ENCODE assay signal across 15 mouse cellular contexts in the genomic region with DNA sequence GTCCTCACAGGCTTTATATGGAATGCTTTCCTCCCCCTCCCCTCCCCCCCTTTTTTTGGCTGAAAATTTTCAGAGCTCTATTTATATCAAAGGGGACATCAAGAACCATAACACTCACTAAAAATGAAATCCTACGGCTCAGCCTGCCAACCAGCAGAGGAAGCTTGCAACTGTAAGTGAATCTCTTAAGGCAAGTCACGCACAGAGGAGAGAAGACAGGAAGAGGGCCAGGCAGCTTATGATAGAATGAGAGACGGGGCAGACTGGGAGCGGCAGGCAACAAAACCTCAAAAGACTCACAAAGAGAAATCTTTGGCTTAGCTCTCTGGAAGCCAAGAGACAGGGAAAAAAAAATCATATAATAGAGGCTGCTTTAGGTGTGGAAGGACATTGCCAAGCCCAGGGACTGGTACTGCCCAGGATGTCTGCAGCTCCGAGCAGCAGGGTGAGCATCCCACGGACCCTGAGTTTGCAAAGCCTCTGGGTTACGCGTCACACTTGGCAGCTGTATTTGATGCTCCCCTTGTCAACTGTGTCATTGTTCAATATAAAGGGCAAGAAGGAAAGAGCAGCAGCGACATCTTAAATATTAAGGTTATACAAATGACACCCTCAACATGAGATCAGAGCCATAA.
A peak's percentile ranks its signal among the peaks of the same experiment; 100 is the strongest.
DNase-seq lines count a peak whose midpoint lies in the region; ATAC-seq and TF ChIP-seq lines count a peak whose summit lies in the region.
"Had no signal": no experiment of that assay in that cellular context is flagged by ENCODE, and none has a peak within 500 bp of the region (broad histone marks: within the 10 kb centered on the region; RNA-seq: fewer than 3 reads in every experiment).

No protein-coding gene starts in this region.

- WGBS in lung, embryonic 15.5 days = 64% methylated on average over 9 of the region's 9 CpGs
- WGBS in midbrain, embryonic 15.5 days = 60% methylated on average over 9 of the region's 9 CpGs

- peak; percentile 96 for ATAC-seq in frontal cortex, adult (ENCODE audit: low TSS enrichment)
- peak; percentile 57; the same call in 1 of the 2 replicates for ATAC-seq in lung, embryonic 15.5 days (ENCODE audit: borderline replicate concordance, extremely low read depth, low FRiP score, low TSS enrichment)
- peak; percentile 85 for ATAC-seq in midbrain, embryonic 15.5 days (replicated peaks)

- H3K4me3 ChIP-seq in lung, embryonic 15.5 days = no peak overlapping the region
- H3K4me3 ChIP-seq in midbrain, embryonic 15.5 days = no peak overlapping the region
- H3K4me3 ChIP-seq: embryonic facial prominence, embryonic 12.5 days; heart, embryonic 13.5 days; myocyte had no signal

- H3K4me1 ChIP-seq in lung, embryonic 15.5 days = no peaks in the 10 kb centered on the region
- H3K4me1 ChIP-seq in midbrain, embryonic 15.5 days = peaks cover 12% of the 10 kb centered on the region; the same call in 1 of the 2 replicates
- H3K4me1 ChIP-seq: embryonic facial prominence, embryonic 12.5 days; heart, embryonic 13.5 days had no signal

- H3K27ac ChIP-seq in lung, embryonic 15.5 days = no peak overlapping the region
- peak overlapping the region; percentile 63 for H3K27ac ChIP-seq in midbrain, embryonic 15.5 days
- H3K27ac ChIP-seq: embryonic facial prominence, embryonic 12.5 days; heart, embryonic 13.5 days had no signal

- no peak for DNase-seq in frontal cortex, postnatal 25 days (ENCODE audit: low spot score in 2 of 2)
- no peak for DNase-seq in lung, adult 18-20 months
- peak; percentile 63 for DNase-seq in brain, embryonic 14.5 days (ENCODE audit: low read depth)
- DNase-seq in spleen, postnatal 14 days (ENCODE audit: low spot score in 2 of 2) = no peak
- DNase-seq in adrenal gland, postnatal 36 days = no peak
- DNase-seq: adrenal gland, adult 2 months; kidney, adult 8-10 months; thymus, adult 18-20 months had no signal

- H3K9me3 ChIP-seq in lung, embryonic 15.5 days = no peaks in the 10 kb centered on the region
- H3K9me3 ChIP-seq in midbrain, embryonic 15.5 days = no peaks in the 10 kb centered on the region
- H3K9me3 ChIP-seq: embryonic facial prominence, embryonic 12.5 days; heart, embryonic 13.5 days had no signal

- H3K36me3 ChIP-seq in lung, embryonic 15.5 days = no peaks in the 10 kb centered on the region
- no peaks in the 10 kb centered on the region for H3K36me3 ChIP-seq in midbrain, embryonic 15.5 days (replicated peaks)
- H3K36me3 ChIP-seq: embryonic facial prominence, embryonic 12.5 days; heart, embryonic 13.5 days had no signal

- no peak overlapping the region for H3K4me2 ChIP-seq in lung, embryonic 15.5 days
- H3K4me2 ChIP-seq in midbrain, embryonic 15.5 days = peak overlapping the region; percentile 23; the same call in 1 of the 2 replicates
- H3K4me2 ChIP-seq: embryonic facial prominence, embryonic 12.5 days; heart, embryonic 13.5 days; liver, embryonic 11.5 days had no signal

- no peaks in the 10 kb centered on the region for H3K27me3 ChIP-seq in lung, embryonic 15.5 days
- H3K27me3 ChIP-seq in midbrain, embryonic 15.5 days (replicated peaks) = no peaks in the 10 kb centered on the region
- H3K27me3 ChIP-seq: embryonic facial prominence, embryonic 12.5 days; heart, embryonic 13.5 days had no signal

- H3K9ac ChIP-seq in lung, embryonic 15.5 days = no peak overlapping the region
- H3K9ac ChIP-seq in midbrain, embryonic 15.5 days = no peak overlapping the region
- H3K9ac ChIP-seq: embryonic facial prominence, embryonic 12.5 days; heart, embryonic 13.5 days had no signal

- no peak for TF ChIP-seq CTCF in brain, embryonic 14.5 days (IDR thresholded peaks at IDR 0.05; ENCODE audit: borderline replicate concordance, extremely low read depth, insufficient read depth, insufficient read length)

- no peak for TF ChIP-seq POLR2A in brain, embryonic 14.5 days (IDR thresholded peaks at IDR 0.05; ENCODE audit: borderline replicate concordance, extremely low read depth, insufficient read depth, insufficient read length, poor library complexity, severe bottlenecking)
